Mouse (Mus musculus): ENCODE measurements around the gene Wdr41. TPM values are rescaled to one million over a fixed set of nuclear protein-coding genes. Genes with fewer than 3 reads are reported as not detected.

Gene Wdr41
- 25.6 and 27.4 TPM in 2 replicates for polyA plus RNA-seq (2015; fragmentation: Nextera tagmentation; extraction: Ambion mirVana)

DNA sequence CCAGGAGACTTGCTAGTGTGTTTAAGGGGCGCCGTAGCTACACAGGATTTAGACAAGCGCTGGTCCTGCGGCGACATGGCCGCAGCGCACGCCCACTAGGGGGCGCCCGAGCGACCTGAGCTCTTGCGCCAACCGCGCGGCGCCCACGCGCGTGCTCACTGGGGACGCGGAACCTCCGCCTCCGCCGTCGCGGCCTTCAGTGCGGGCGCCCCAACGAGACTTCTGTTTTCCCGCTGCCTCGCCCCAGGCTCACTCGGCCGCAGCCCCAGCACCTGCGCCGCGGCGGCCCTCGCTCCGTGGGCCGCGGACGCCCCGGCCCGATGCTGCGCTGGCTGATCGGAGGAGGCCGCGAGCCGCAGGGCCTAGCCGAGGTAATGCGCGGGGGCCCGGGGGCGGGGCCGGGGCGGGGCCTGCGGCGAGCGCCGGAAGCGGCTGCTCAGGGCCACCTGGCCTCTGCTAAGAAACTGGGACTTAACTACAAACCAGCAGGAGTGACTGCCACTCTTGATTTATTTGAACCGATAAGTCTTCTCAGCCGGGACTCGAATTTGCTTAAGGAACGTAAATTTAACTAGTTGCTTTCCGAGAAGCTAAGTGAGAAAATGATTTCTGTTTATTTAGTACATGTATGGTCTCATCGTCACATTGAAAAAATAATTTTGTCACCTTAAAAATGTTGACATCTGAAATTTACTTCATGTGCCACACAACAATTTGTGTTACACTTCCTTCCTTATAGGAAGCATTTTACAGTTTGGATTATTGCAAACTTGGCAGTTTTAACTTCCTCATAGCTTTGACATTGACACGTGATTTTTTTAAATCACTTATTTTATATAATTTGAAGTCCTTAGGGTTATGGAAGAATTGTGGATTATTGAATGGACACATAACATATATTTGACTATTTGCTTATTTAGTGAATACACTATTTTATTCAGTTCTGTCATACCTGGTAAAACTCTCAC lies at the start of gene Wdr41:
Gene Wdr41, plus strand, starts transcription at position 126 of the 968 bp plus-strand sequence.
- peaks cover 13% of the 10 kb centered on the region for H3K4me1 ChIP-seq (ENCODE audit: control insufficient read depth, insufficient read depth, low read length)

DNA sequence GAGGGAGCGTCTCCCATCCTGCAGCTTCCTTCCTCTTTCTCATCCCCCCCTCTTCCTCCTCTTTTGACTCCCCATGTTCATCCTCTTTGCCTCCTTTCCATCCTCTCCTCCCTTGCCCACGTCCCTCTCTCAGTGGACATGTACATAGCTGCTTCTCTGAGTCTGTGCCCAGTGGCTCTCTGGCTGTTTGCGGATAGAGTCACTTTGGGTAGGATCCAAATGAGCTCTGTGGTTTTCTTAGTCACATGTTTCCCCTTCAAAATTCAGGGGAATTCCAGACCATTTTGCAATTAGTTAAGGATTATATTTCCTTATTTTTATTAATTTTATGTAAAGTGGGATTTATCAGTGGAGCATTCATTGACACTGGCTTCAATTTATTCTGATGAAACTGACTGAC lies 48.1 kb upstream of the Wdr41 start:
- no peak overlapping the region for H3K27ac ChIP-seq (ENCODE audit: low read length)
- no peak overlapping the region for H3K9ac ChIP-seq (ENCODE audit: low read depth, low read length)
- no peak for ATAC-seq
- no peak overlapping the region for H3K4me3 ChIP-seq (ENCODE audit: low read depth, low read length)
- H3K27me3 ChIP-seq (ENCODE audit: control insufficient read depth, insufficient read depth, low read depth, low read length): no peaks in the 10 kb centered on the region
- no peaks in the 10 kb centered on the region for H3K36me3 ChIP-seq (ENCODE audit: control insufficient read depth, insufficient read depth, low read length)
- WGBS: 80% methylated on average over 3 of the region's 3 CpGs
- no peaks in the 10 kb centered on the region for H3K9me3 ChIP-seq (replicated peaks; ENCODE audit: control insufficient read depth, low read length, poor library complexity, severe bottlenecking)
- no peaks in the 10 kb centered on the region for H3K4me1 ChIP-seq (ENCODE audit: control insufficient read depth, insufficient read depth, low read length)
- no peak overlapping the region for H3K4me2 ChIP-seq (ENCODE audit: low read length)

More for the DNA sequence above, at the start of gene Wdr41:
- no peaks in the 10 kb centered on the region for H3K36me3 ChIP-seq (ENCODE audit: control insufficient read depth, insufficient read depth, low read length)
- H3K4me2 ChIP-seq (ENCODE audit: low read length): peak within 1 kb of the TSS; percentile 52
- peak within 1 kb of the TSS; percentile 99 for H3K9ac ChIP-seq (ENCODE audit: low read depth, low read length)
- peak; percentile 98 for ATAC-seq
- no peaks in the 10 kb centered on the region for H3K27me3 ChIP-seq (ENCODE audit: control insufficient read depth, insufficient read depth, low read depth, low read length)
- H3K4me3 ChIP-seq (ENCODE audit: low read depth, low read length): peak within 1 kb of the TSS; percentile 81
- 2% methylated on average over 68 of the region's 68 CpGs for WGBS
- peak within 1 kb of the TSS; percentile 98 for H3K27ac ChIP-seq (ENCODE audit: low read length)
- no peaks in the 10 kb centered on the region for H3K9me3 ChIP-seq (replicated peaks; ENCODE audit: control insufficient read depth, low read length, poor library complexity, severe bottlenecking)

DNA sequence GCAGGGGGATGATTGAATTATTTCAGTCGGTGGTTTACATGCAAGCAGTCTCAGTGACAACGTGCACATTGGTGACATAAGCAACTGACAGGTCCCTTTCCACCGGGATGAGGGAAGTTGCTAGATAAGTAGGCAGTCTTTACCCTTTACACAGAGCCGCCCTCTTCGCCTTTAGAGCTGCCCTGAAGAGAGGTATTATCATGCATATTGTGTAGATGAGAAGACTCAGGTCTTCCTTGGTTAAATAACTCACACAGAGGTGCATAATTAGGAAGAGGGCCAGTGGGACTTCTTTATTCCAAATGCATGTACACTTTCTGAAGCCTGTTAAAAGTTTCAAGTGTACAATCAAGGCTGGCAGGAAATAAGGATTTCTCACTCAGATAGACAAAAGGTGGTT lies 37.7 kb upstream of the Wdr41 start:
- Histone ChIP-seq H3K4me2 (ENCODE audit: low read length) (no peak overlapping the region), H3K4me3 (ENCODE audit: low read depth, low read length) (no peak overlapping the region), H3K4me1 (ENCODE audit: control insufficient read depth, insufficient read depth, low read length) (no peaks in the 10 kb centered on the region), H3K9me3 (replicated peaks; ENCODE audit: control insufficient read depth, low read length, poor library complexity, severe bottlenecking) (no peaks in the 10 kb centered on the region), H3K27me3 (ENCODE audit: control insufficient read depth, insufficient read depth, low read depth, low read length) (peaks cover 3% of the 10 kb centered on the region), H3K27ac (ENCODE audit: low read length) (no peak overlapping the region), H3K36me3 (ENCODE audit: control insufficient read depth, insufficient read depth, low read length) (no peaks in the 10 kb centered on the region), H3K9ac (ENCODE audit: low read depth, low read length) (no peak overlapping the region)
- 46% methylated on average over 5 of the region's 5 CpGs for WGBS
- ATAC-seq: no peak

GRCm38 (mm10) chr13:94940104-94940503 lies 36.0 kb upstream of the Wdr41 start:
- no peak for ATAC-seq
- 38% methylated on average over 5 of the region's 5 CpGs for WGBS
- Histone ChIP-seq H3K4me1 (ENCODE audit: control insufficient read depth, insufficient read depth, low read length) (no peaks in the 10 kb centered on the region), H3K9me3 (replicated peaks; ENCODE audit: control insufficient read depth, low read length, poor library complexity, severe bottlenecking) (no peaks in the 10 kb centered on the region), H3K27me3 (ENCODE audit: control insufficient read depth, insufficient read depth, low read depth, low read length) (peaks cover 3% of the 10 kb centered on the region), H3K9ac (ENCODE audit: low read depth, low read length) (no peak overlapping the region), H3K4me2 (ENCODE audit: low read length) (no peak overlapping the region), H3K36me3 (ENCODE audit: control insufficient read depth, insufficient read depth, low read length) (no peaks in the 10 kb centered on the region), H3K27ac (ENCODE audit: low read length) (no peak overlapping the region), H3K4me3 (ENCODE audit: low read depth, low read length) (no peak overlapping the region)

- Histone ChIP-seq H3K4me3 (ENCODE audit: low read depth, low read length) (no peak overlapping the region), H3K36me3 (ENCODE audit: control insufficient read depth, insufficient read depth, low read length) (no peaks in the 10 kb centered on the region), H3K4me2 (ENCODE audit: low read length) (no peak overlapping the region), H3K27me3 (ENCODE audit: control insufficient read depth, insufficient read depth, low read depth, low read length) (peaks cover 3% of the 10 kb centered on the region), H3K9ac (ENCODE audit: low read depth, low read length) (no peak overlapping the region), H3K4me1 (ENCODE audit: control insufficient read depth, insufficient read depth, low read length) (no peaks in the 10 kb centered on the region), H3K9me3 (replicated peaks; ENCODE audit: control insufficient read depth, low read length, poor library complexity, severe bottlenecking) (no peaks in the 10 kb centered on the region), H3K27ac (ENCODE audit: low read length) (no peak overlapping the region)
- WGBS: 18% methylated on average over 4 of the region's 4 CpGs
- ATAC-seq: 0 out of 2 replicates have a peak, but pooled peaks have one; percentile 54
Observed at GRCm38 (mm10) chr13:94941230-94941629, 34.9 kb upstream of the Wdr41 start.

GRCm38 (mm10) chr13:94955941-94956340 lies 20.2 kb upstream of the Wdr41 start:
- Histone ChIP-seq H3K4me1 (ENCODE audit: control insufficient read depth, insufficient read depth, low read length) (no peaks in the 10 kb centered on the region), H3K9me3 (replicated peaks; ENCODE audit: control insufficient read depth, low read length, poor library complexity, severe bottlenecking) (no peaks in the 10 kb centered on the region), H3K27ac (ENCODE audit: low read length) (no peak overlapping the region), H3K4me3 (ENCODE audit: low read depth, low read length) (no peak overlapping the region), H3K9ac (ENCODE audit: low read depth, low read length) (no peak overlapping the region), H3K36me3 (ENCODE audit: control insufficient read depth, insufficient read depth, low read length) (no peaks in the 10 kb centered on the region), H3K27me3 (ENCODE audit: control insufficient read depth, insufficient read depth, low read depth, low read length) (no peaks in the 10 kb centered on the region), H3K4me2 (ENCODE audit: low read length) (no peak overlapping the region)
- ATAC-seq: no peak
- 78% methylated on average over 6 of the region's 6 CpGs for WGBS

DNA sequence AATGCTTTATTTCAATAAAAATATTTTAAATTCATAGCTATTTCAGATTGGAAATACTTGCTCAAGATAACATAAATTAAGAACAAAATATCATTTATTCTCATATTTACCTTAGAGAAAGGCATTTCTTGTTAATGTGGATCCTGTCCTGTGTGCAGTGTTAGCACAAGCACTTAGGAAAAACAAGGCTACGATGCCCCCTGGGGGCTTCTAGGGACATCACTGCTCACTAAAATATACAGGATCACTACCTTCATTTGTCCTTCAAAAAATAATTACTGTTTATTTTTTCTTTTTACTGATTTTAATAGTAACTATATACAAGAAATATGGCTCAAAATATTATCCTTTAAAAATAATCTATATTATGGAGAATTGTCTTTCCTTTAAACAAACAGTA lies 18.2 kb upstream of the Wdr41 start:
- 66% methylated on average over 1 of the region's 1 CpGs for WGBS
- ATAC-seq: no peak

DNA sequence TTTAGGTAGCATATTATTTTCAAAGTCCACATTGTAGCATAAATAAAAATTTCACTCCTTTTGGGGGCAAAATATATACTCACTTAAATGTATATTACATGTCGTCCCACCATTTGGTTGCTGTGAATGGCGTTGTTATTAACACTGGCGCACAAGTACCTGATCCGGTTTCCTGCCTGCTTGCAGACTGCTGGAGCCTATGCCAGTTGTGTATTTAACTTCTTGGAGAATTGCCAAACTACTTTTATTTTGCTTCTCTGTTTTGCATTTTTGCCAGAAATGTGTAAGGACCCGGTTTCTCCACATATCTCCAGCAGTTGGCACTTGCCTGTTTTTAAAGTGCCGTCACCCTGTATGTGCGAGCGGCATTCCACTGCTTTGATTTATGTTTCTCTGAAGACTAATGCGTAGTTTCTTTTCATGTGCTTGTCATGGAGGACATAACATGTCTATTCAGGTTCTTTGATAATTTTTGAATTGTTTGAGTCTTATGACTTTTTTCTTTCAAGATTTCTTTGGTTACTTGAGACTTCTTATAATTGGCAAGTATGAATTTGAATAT lies 6.1 kb upstream of the Wdr41 start:
- H3K4me2 ChIP-seq (ENCODE audit: low read length): no peak overlapping the region
- no peak overlapping the region for H3K4me3 ChIP-seq (ENCODE audit: low read depth, low read length)
- no peaks in the 10 kb centered on the region for H3K27me3 ChIP-seq (ENCODE audit: control insufficient read depth, insufficient read depth, low read depth, low read length)
- H3K9me3 ChIP-seq (replicated peaks; ENCODE audit: control insufficient read depth, low read length, poor library complexity, severe bottlenecking): no peaks in the 10 kb centered on the region
- 70% methylated on average over 9 of the region's 9 CpGs for WGBS
- no peaks in the 10 kb centered on the region for H3K4me1 ChIP-seq (ENCODE audit: control insufficient read depth, insufficient read depth, low read length)
- no peak for ATAC-seq
- H3K27ac ChIP-seq (ENCODE audit: low read length): no peak overlapping the region
- no peaks in the 10 kb centered on the region for H3K36me3 ChIP-seq (ENCODE audit: control insufficient read depth, insufficient read depth, low read length)
- H3K9ac ChIP-seq (ENCODE audit: low read depth, low read length): no peak overlapping the region

More for the DNA sequence above, 18.2 kb upstream of the Wdr41 start:
- no peak overlapping the region for H3K9ac ChIP-seq (ENCODE audit: low read depth, low read length)
- H3K27ac ChIP-seq (ENCODE audit: low read length): no peak overlapping the region
- H3K4me1 ChIP-seq (ENCODE audit: control insufficient read depth, insufficient read depth, low read length): no peaks in the 10 kb centered on the region
- no peak overlapping the region for H3K4me3 ChIP-seq (ENCODE audit: low read depth, low read length)
- H3K27me3 ChIP-seq (ENCODE audit: control insufficient read depth, insufficient read depth, low read depth, low read length): no peaks in the 10 kb centered on the region
- H3K36me3 ChIP-seq (ENCODE audit: control insufficient read depth, insufficient read depth, low read length): no peaks in the 10 kb centered on the region
- no peak overlapping the region for H3K4me2 ChIP-seq (ENCODE audit: low read length)
- H3K9me3 ChIP-seq (replicated peaks; ENCODE audit: control insufficient read depth, low read length, poor library complexity, severe bottlenecking): no peaks in the 10 kb centered on the region

DNA sequence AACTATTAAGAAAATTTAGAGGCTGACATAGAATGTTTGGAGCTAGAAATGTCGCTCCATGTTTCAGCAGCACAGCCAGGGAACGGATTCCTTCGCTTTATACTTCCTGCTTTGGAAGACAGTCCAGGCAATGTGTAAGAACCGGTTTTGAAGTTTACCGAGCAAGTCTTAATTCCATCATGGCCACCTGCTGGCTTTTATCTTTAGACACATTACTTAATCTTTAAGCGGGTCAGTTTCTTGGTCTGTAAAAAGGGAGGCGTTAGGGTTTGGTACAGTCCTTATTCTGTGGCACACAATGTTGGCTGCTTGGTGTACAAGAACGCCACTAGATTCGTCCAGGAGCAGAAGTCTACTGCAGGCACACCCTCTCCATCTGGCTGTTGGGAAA lies 321 bp upstream of the Wdr41 start:
- Histone ChIP-seq H3K4me1 (ENCODE audit: control insufficient read depth, insufficient read depth, low read length) (peaks cover 13% of the 10 kb centered on the region), H3K4me3 (ENCODE audit: low read depth, low read length) (peak overlapping the region; percentile 81), H3K27ac (ENCODE audit: low read length) (peak overlapping the region; percentile 98), H3K9ac (ENCODE audit: low read depth, low read length) (peak overlapping the region; percentile 99; the same call in 1 of the 2 replicates), H3K9me3 (replicated peaks; ENCODE audit: control insufficient read depth, low read length, poor library complexity, severe bottlenecking) (no peaks in the 10 kb centered on the region), H3K36me3 (ENCODE audit: control insufficient read depth, insufficient read depth, low read length) (no peaks in the 10 kb centered on the region), H3K27me3 (ENCODE audit: control insufficient read depth, insufficient read depth, low read depth, low read length) (no peaks in the 10 kb centered on the region), H3K4me2 (ENCODE audit: low read length) (peak overlapping the region; percentile 52)
- 15% methylated on average over 9 of the region's 9 CpGs for WGBS
- ATAC-seq: no peak

All from midbrain, embryonic 16.5 days (tissue).